Mouse (Mus musculus) heart, embryonic 12.5 days (tissue): ENCODE data around the gene Cul9. TPM values are rescaled to one million over a fixed set of nuclear protein-coding genes. Genes with fewer than 3 reads are reported as not detected.

Experiments
- ATAC-seq: fragments of 200-750 bp; cut with Nextera tagmentation; 2 replicates; pipeline ENCODE4 v1.8.0; 2017; ENCODE audit warnings: moderate TSS enrichment, moderate library complexity; ENCODE audit not compliant: insufficient number of reproducible peaks, low FRiP score
- H3K27ac ChIP-seq: fragments of 300-500 bp; sonication (generic); 2 replicates; pipeline ENCODE4 v1.5.1; 2016; ENCODE audit warnings: mild to moderate bottlenecking, moderate library complexity; ENCODE audit not compliant: poor library complexity, severe bottlenecking
- H3K27me3 ChIP-seq: fragments of 300-500 bp; sonication (generic); replicated peaks from 2 replicates; pipeline ENCODE4 v1.6.1; 2016; ENCODE audit warnings: mild to moderate bottlenecking, moderate library complexity
- H3K36me3 ChIP-seq: fragments of 300-500 bp; sonication (generic); 2 replicates; pipeline ENCODE4 v1.6.1; 2016; ENCODE audit warnings: mild to moderate bottlenecking, moderate library complexity
- H3K4me1 ChIP-seq: fragments of 300-500 bp; sonication (generic); replicated peaks from 2 replicates; pipeline ENCODE4 v1.6.1; 2016; ENCODE audit warnings: mild to moderate bottlenecking
- H3K4me2 ChIP-seq: fragments of 300-500 bp; sonication (generic); 2 replicates; pipeline ENCODE4 v1.6.1; 2016; ENCODE audit warnings: mild to moderate bottlenecking, moderate library complexity
- H3K4me3 ChIP-seq: fragments of 300-500 bp; sonication (generic); 2 replicates; pipeline ENCODE4 v1.5.1; 2016; ENCODE audit warnings: mild to moderate bottlenecking
- H3K9ac ChIP-seq: fragments of 300-500 bp; sonication (generic); 2 replicates; pipeline ENCODE4 v1.6.1; 2016; ENCODE audit warnings: mild to moderate bottlenecking, moderate library complexity
- H3K9me3 ChIP-seq: fragments of 300-500 bp; sonication (generic); replicated peaks from 2 replicates; pipeline ENCODE4 v1.6.1; 2016; ENCODE audit warnings: mild to moderate bottlenecking, moderate library complexity
- WGBS: fragments of 180-500 bp; shearing (Covaris S2); methylation state at CpG from one replicate; pipeline ENCODE4 v1.1.7; 2016; 5-methylcytosine and 5-hydroxymethylcytosine counted together
- microRNA-seq: library from miRNA; unstranded; fragments of <30 nt; microRNA quantifications from one replicate; pipeline ENCODE4, GENCODE M21; 2017
- polyA plus RNA-seq: library from polyadenylated mRNA; unstranded; fragments of >200 nt; fragmentation: Nextera tagmentation; extraction: Ambion mirVana; gene quantifications from 2 replicates; pipeline ENCODE4 v1.2.1, GENCODE M21; 2016

The Cul9 gene
- polyA plus RNA-seq, 1 experiment from 2014 or later = 7.2 TPM

GRCm38 (mm10) chr17:46452683-46453082, 93.5 kb downstream of the Cul9 start:
- no peak overlapping the region for H3K27ac ChIP-seq
- H3K4me2 ChIP-seq = no peak overlapping the region
- H3K4me1 ChIP-seq = peaks cover 29% of the 10 kb centered on the region
- no peak overlapping the region for H3K4me3 ChIP-seq
- peaks cover 68% of the 10 kb centered on the region for H3K27me3 ChIP-seq
- no peak overlapping the region for H3K9ac ChIP-seq
- H3K36me3 ChIP-seq = no peaks in the 10 kb centered on the region
- WGBS = 33% methylated on average over 5 of the region's 5 CpGs
- no peaks in the 10 kb centered on the region for H3K9me3 ChIP-seq
- ATAC-seq = no peak

Small RNA genes within 50 kb of the gene (microRNA-seq; reads per million reads assigned to microRNA genes)
- 0.71 reads per million for gene Mir6976

Other genes with a start within 250 kb of the Cul9 start
- gene Dlk2, start 249.0 kb downstream of the Cul9 start, polyA plus RNA-seq = 0.28 and 0.33 TPM in 2 replicates
- 7.2 and 7.3 TPM in 2 replicates for gene Abcc10, start 218.0 kb downstream of the Cul9 start, polyA plus RNA-seq
- gene Zfp318, start 162.7 kb downstream of the Cul9 start, polyA plus RNA-seq = 10.2 and 11.6 TPM in 2 replicates
- gene Crip3, start 117.5 kb downstream of the Cul9 start, polyA plus RNA-seq = 0.27 and 1.0 TPM in 2 replicates
- gene Slc22a7, start 107.9 kb downstream of the Cul9 start, polyA plus RNA-seq = not detected in 2 replicates
- gene Ttbk1, start 58.7 kb downstream of the Cul9 start, polyA plus RNA-seq = 0.08 and 0.13 TPM in 2 replicates
- 24.2 and 25.9 TPM in 2 replicates for gene Dnph1, start 49.7 kb downstream of the Cul9 start, polyA plus RNA-seq
- 15.0 and 17.5 TPM in 2 replicates for gene Srf, start 9.8 kb upstream of the Cul9 start, polyA plus RNA-seq
- 68.5 and 71.4 TPM in 2 replicates for gene Ptk7, start 83.1 kb upstream of the Cul9 start, polyA plus RNA-seq
- 19.9 and 21.1 TPM in 2 replicates for gene Klc4, start 99.6 kb upstream of the Cul9 start, polyA plus RNA-seq
- 90.9 and 99.0 TPM in 2 replicates for gene Mrpl2, start 99.8 kb upstream of the Cul9 start, polyA plus RNA-seq
- gene Cul7, start 103.9 kb upstream of the Cul9 start, polyA plus RNA-seq = 48.1 and 53.1 TPM in 2 replicates
- 36.5 and 38.9 TPM in 2 replicates for gene Rrp36, start 128.0 kb upstream of the Cul9 start, polyA plus RNA-seq
- gene Mea1, start 132.4 kb upstream of the Cul9 start, polyA plus RNA-seq = 116 and 123 TPM in 2 replicates
- gene Klhdc3, start 134.5 kb upstream of the Cul9 start, polyA plus RNA-seq = 149 and 155 TPM in 2 replicates
- 62.8 TPM in 2 replicates for gene Ppp2r5d, start 158.7 kb upstream of the Cul9 start, polyA plus RNA-seq
- gene Pex6, start 165.1 kb upstream of the Cul9 start, polyA plus RNA-seq = 16.9 and 17.0 TPM in 2 replicates
- gene Gnmt, start 182.8 kb upstream of the Cul9 start, polyA plus RNA-seq = 0.38 and 0.90 TPM in 2 replicates
- 52.2 and 53.0 TPM in 2 replicates for gene Cnpy3, start 205.8 kb upstream of the Cul9 start, polyA plus RNA-seq
- 0.13 and 0.33 TPM in 2 replicates for gene Ptcra, start 217.3 kb upstream of the Cul9 start, polyA plus RNA-seq
- 41.7 and 41.9 TPM in 2 replicates for gene 2310039H08Rik, start 226.2 kb upstream of the Cul9 start, polyA plus RNA-seq
- gene Rpl7l1, start 236.3 kb upstream of the Cul9 start, polyA plus RNA-seq = 106 and 115 TPM in 2 replicates